17 mouse cellular contexts compared by ENCODE assay signal in the genomic region with DNA sequence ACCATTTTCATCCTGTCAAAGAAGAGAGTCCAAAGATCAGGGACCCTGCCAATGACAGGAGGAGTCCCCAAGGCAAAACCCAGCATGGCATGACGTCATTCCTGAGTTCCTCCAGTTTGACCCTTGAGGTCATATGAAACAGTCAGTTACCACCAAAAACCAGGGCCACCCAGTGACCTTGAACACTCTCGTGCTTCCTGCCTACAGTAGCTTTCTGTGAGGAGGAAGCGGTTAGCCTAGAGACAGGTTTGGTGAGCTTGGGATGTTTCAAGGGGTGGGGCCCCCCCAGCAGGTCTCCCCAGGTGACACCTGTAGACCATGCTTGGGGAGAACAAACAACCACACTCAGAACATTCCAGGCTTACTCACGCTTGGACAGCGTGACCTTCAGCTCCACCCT. TPM values are rescaled to one million over a fixed set of nuclear protein-coding genes. Genes with fewer than 3 reads are reported as not detected.
DNase-seq lines count a peak whose midpoint lies in the region; ATAC-seq and TF ChIP-seq lines count a peak whose summit lies in the region.
"Had no signal": no experiment of that assay in that cellular context is flagged by ENCODE, and none has a peak within 500 bp of the region (broad histone marks: within the 10 kb centered on the region; RNA-seq: fewer than 3 reads in every experiment).

No protein-coding gene starts in this region.

- no peak overlapping the region for H3K9ac ChIP-seq in lung, postnatal 0 days (replicated peaks; ENCODE audit: low read depth)
- H3K9ac ChIP-seq: forebrain, embryonic 13.5 days; limb, embryonic 15.5 days had no signal

- no peaks in the 10 kb centered on the region for H3K36me3 ChIP-seq in lung, postnatal 0 days (ENCODE audit: insufficient read depth, low read length)
- H3K36me3 ChIP-seq: limb, embryonic 15.5 days had no signal

- TF ChIP-seq CTCF in lung, postnatal 0 days (IDR thresholded peaks at IDR 0.05) = no peak

- no peaks in the 10 kb centered on the region for H3K9me3 ChIP-seq in lung, postnatal 0 days (ENCODE audit: low read length)
- H3K9me3 ChIP-seq: forebrain, embryonic 13.5 days; limb, embryonic 15.5 days had no signal

- H3K27ac ChIP-seq in lung, postnatal 0 days (ENCODE audit: low read length) = peak overlapping the region; percentile 81
- H3K27ac ChIP-seq: forebrain, embryonic 13.5 days; limb, embryonic 15.5 days had no signal

- DNase-seq in lung, postnatal 0 days (ENCODE audit: low spot score) = no peak
- DNase-seq in lung, postnatal 25 days (ENCODE audit: low spot score) = no peak
- DNase-seq in T-cell, adult 2 months (ENCODE audit: low spot score) = peak; percentile 85
- DNase-seq in thymus, postnatal 14 days = peak; percentile 76
- DNase-seq in cerebellum, adult 11-12 months = no peak
- no peak for DNase-seq in heart, adult 8-10 months (ENCODE audit: low spot score)
- DNase-seq: adrenal gland, postnatal 25 days; cerebellum, adult 18-20 months; gastrocnemius, postnatal 25 days; heart, postnatal 36 days; kidney, adult 18-20 months; right cerebral cortex, adult 18-20 months had no signal

- ATAC-seq in lung, postnatal 0 days = peak; percentile 16; the same call in 1 of the 2 replicates
- 0 out of 2 replicates have a peak, but pooled peaks have one; percentile 11 for ATAC-seq in monocyte, adult 5-6 weeks (replicated peaks; ENCODE audit: insufficient number of reproducible peaks, low FRiP score, low TSS enrichment, poor library complexity, severe bottlenecking)
- ATAC-seq: forebrain, embryonic 13.5 days had no signal

- H3K4me1 ChIP-seq in lung, postnatal 0 days (ENCODE audit: insufficient read depth, low read depth, low read length) = peaks cover 15% of the 10 kb centered on the region

- 46% methylated on average over 5 of the region's 5 CpGs for WGBS in lung, postnatal 0 days

- no peaks in the 10 kb centered on the region for H3K27me3 ChIP-seq in lung, postnatal 0 days (replicated peaks; ENCODE audit: insufficient read depth, low read length)
- H3K27me3 ChIP-seq: forebrain, embryonic 13.5 days; limb, embryonic 15.5 days had no signal

- no peak overlapping the region for H3K4me3 ChIP-seq in lung, postnatal 0 days (ENCODE audit: low read depth, low read length)
- H3K4me3 ChIP-seq: forebrain, embryonic 13.5 days; limb, embryonic 15.5 days had no signal

- TF ChIP-seq EP300 in lung, postnatal 0 days (IDR thresholded peaks at IDR 0.05) = 0 out of 2 replicates have a peak, but pooled peaks have one; percentile 17

- H3K4me2 ChIP-seq in lung, postnatal 0 days (replicated peaks; ENCODE audit: low read depth, low read length) = no peak overlapping the region
- H3K4me2 ChIP-seq: forebrain, embryonic 13.5 days; limb, embryonic 15.5 days had no signal

RNA-seq across cellular contexts. Expression of gene Abcg1, which starts 20.1 kb away (rescaled TPM):
- 26.9 and 35.3 TPM in 2 replicates for polyA plus RNA-seq in lung, postnatal 0 days (2015; fragmentation: Nextera tagmentation; extraction: Ambion mirVana)
- 67.2 to 83.6 TPM (median 68.0 TPM) in 3 replicates for total RNA-seq in monocyte, adult 5-6 weeks (2017)
- 1 to 10 TPM; 3.7 to 6.9 (median 6.5) TPM for total RNA-seq in heart, adult 8-10 months (2022)

RNA-seq across cellular contexts. Expression of gene Tff3, which starts 51.9 kb away (rescaled TPM):
- not detected in 2 replicates for polyA plus RNA-seq in lung, postnatal 0 days (2015; fragmentation: Nextera tagmentation; extraction: Ambion mirVana)
- total RNA-seq in monocyte, adult 5-6 weeks (2017) = not detected in 3 replicates
- total RNA-seq in heart, adult 8-10 months (2022) = not detected
- total RNA-seq: adrenal gland, postnatal 25 days; gastrocnemius, postnatal 25 days; heart, postnatal 36 days; megakaryocyte-erythroid progenitor cell, adult 5-6 weeks had no signal
- polyA plus RNA-seq: embryonic facial prominence, embryonic 11.5 days had no signal

Comparison
In these comparisons a context has a peak if more than half of its experiments do, and no peak if none do; other contexts are left out.
1. DNase-seq: peak in T-cell, adult 2 months (single experiment) and thymus, postnatal 14 days (single experiment); none in lung, postnatal 0 days (single experiment), lung, postnatal 25 days (single experiment), cerebellum, adult 11-12 months (single experiment) and heart, adult 8-10 months (single experiment).